Mouse (Mus musculus) spleen, adult 2 months (tissue): ENCODE data around the gene Camk1d.

ENCODE experiments used
- CTCF ChIP-seq: fragments of 200-500 bp; IDR thresholded peaks from 2 replicates; pipeline ENCODE4 v1.5.1; 2011; ENCODE audit warnings: mild to moderate bottlenecking, inconsistent platforms; ENCODE audit not compliant: insufficient read depth, insufficient read length, insufficient replicate concordance; ENCODE audit errors: extremely low read depth
- POLR2A ChIP-seq: fragments of 200-500 bp; IDR thresholded peaks from 2 replicates; pipeline ENCODE4 v1.6.1; 2011; ENCODE audit warnings: low read depth, low read length, inconsistent platforms

DNA sequence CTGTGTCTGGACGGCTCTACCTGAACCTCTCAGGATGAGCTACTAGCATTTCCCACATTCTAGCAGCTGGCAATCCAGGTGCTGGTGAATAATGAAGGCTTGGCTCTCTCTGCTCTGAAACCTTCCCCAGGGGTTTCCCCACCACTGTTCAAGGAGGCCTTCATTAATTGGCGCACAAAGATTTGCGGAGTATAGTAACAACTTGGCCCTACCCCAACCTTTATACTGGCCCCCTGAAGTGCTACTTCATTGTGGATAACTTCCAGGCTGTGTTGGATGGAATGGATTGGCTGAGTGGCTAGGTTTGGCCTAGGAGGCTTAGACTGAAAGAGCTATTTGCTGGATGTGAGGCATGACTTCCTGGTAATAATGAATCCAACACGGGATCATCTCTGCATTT, 431.7 kb downstream of the Camk1d start:
- no peak for TF ChIP-seq CTCF
- no peak for TF ChIP-seq POLR2A
